ENCODE assay signal across 10 mouse cellular contexts in genomic region chr5:132074724-132075374, GRCm38 (mm10).
A peak's percentile ranks its signal among the peaks of the same experiment; 100 is the strongest.
DNase-seq lines count a peak whose midpoint lies in the region; ATAC-seq and TF ChIP-seq lines count a peak whose summit lies in the region.
"Had no signal": no experiment of that assay in that cellular context is flagged by ENCODE, and none has a peak within 500 bp of the region (broad histone marks: within the 10 kb centered on the region; RNA-seq: fewer than 3 reads in every experiment).

No protein-coding gene starts in this region.

- no peaks in the 10 kb centered on the region for H3K9me3 ChIP-seq in hindbrain, embryonic 13.5 days
- H3K9me3 ChIP-seq in midbrain, embryonic 13.5 days: no peaks in the 10 kb centered on the region
- no peaks in the 10 kb centered on the region for H3K9me3 ChIP-seq in stomach, postnatal 0 days (ENCODE audit: control insufficient read depth, low read length)

- no peak overlapping the region for H3K27ac ChIP-seq in cortical plate, adult 2 months (ENCODE audit: insufficient read depth, low read length)
- H3K27ac ChIP-seq in gastrocnemius, adult 2 months: peak overlapping the region; percentile 65
- peak overlapping the region; percentile 85 for H3K27ac ChIP-seq in hindbrain, embryonic 13.5 days
- H3K27ac ChIP-seq in midbrain, embryonic 13.5 days: peak overlapping the region; percentile 92
- H3K27ac ChIP-seq in stomach, postnatal 0 days (replicated peaks): no peak overlapping the region
- H3K27ac ChIP-seq: liver, embryonic 14.5 days had no signal

- H3K36me3 ChIP-seq in hindbrain, embryonic 13.5 days: no peaks in the 10 kb centered on the region
- H3K36me3 ChIP-seq in midbrain, embryonic 13.5 days: no peaks in the 10 kb centered on the region
- H3K36me3 ChIP-seq in stomach, postnatal 0 days (ENCODE audit: control insufficient read depth, insufficient read depth, low read length): no peaks in the 10 kb centered on the region

- H3K27me3 ChIP-seq in hindbrain, embryonic 13.5 days: no peaks in the 10 kb centered on the region
- H3K27me3 ChIP-seq in midbrain, embryonic 13.5 days: peaks cover 9% of the 10 kb centered on the region; the same call in 1 of the 2 replicates
- no peaks in the 10 kb centered on the region for H3K27me3 ChIP-seq in stomach, postnatal 0 days (ENCODE audit: control insufficient read depth, insufficient read depth, low read length)

- H3K4me3 ChIP-seq in cortical plate, adult 2 months (ENCODE audit: insufficient read depth, low read length): peak overlapping the region; percentile 29
- peak overlapping the region; percentile 62 for H3K4me3 ChIP-seq in gastrocnemius, adult 2 months
- peak overlapping the region; percentile 6 for H3K4me3 ChIP-seq in hindbrain, embryonic 13.5 days
- H3K4me3 ChIP-seq in midbrain, embryonic 13.5 days (replicated peaks): peak overlapping the region; percentile 13
- H3K4me3 ChIP-seq in stomach, postnatal 0 days (ENCODE audit: low read depth, low read length): peak overlapping the region; percentile 14; the same call in 1 of the 2 replicates

- peaks cover 6% of the 10 kb centered on the region for H3K4me1 ChIP-seq in cortical plate, adult 2 months (ENCODE audit: control insufficient read depth, insufficient read depth, low read length)
- peaks cover 46% of the 10 kb centered on the region for H3K4me1 ChIP-seq in hindbrain, embryonic 13.5 days (replicated peaks)
- H3K4me1 ChIP-seq in midbrain, embryonic 13.5 days (replicated peaks): peaks cover 46% of the 10 kb centered on the region
- H3K4me1 ChIP-seq in stomach, postnatal 0 days (replicated peaks; ENCODE audit: control insufficient read depth, insufficient read depth): 0 out of 2 replicates have a peak, but pooled peaks cover 6% of the 10 kb centered on the region

- H3K9ac ChIP-seq in hindbrain, embryonic 13.5 days: peak overlapping the region; percentile 24; the same call in 1 of the 2 replicates
- H3K9ac ChIP-seq in midbrain, embryonic 13.5 days (replicated peaks): no peak overlapping the region; the same call in 1 of the 2 replicates
- H3K9ac ChIP-seq in stomach, postnatal 0 days (ENCODE audit: low read length): no peak overlapping the region
- H3K9ac ChIP-seq: liver, embryonic 14.5 days had no signal

- TF ChIP-seq POLR2A in cortical plate, adult 2 months (IDR thresholded peaks at IDR 0.05; ENCODE audit: extremely low read depth, insufficient read depth, low read length): no peak

- no peak for TF ChIP-seq EP300 in stomach, postnatal 0 days (optimal IDR thresholded peaks at IDR 0.05)

- ATAC-seq in hindbrain, embryonic 13.5 days (ENCODE audit: low FRiP score): peak; percentile 90
- peak; percentile 93 for ATAC-seq in midbrain, embryonic 13.5 days
- peak; percentile 59; the same call in 1 of the 2 replicates for ATAC-seq in stomach, postnatal 0 days (ENCODE audit: low FRiP score, low TSS enrichment)
- ATAC-seq: Patski had no signal

- intact Hi-C loops in gastrocnemius, adult 2 months (cut with DNase I): loop anchor here (10.0 kb wide), 1 partner anchor 540 kb away; no protein-coding TSS in a partner anchor

- 8% methylated on average over 19 of the region's 19 CpGs for WGBS in hindbrain, embryonic 13.5 days
- 11% methylated on average over 19 of the region's 19 CpGs for WGBS in midbrain, embryonic 13.5 days
- WGBS in stomach, postnatal 0 days: 26% methylated on average over 19 of the region's 19 CpGs

- peak; percentile 14 for DNase-seq in adrenal gland, postnatal 25 days
- DNase-seq in gastrocnemius, adult 2 months: peak; percentile 80
- DNase-seq in left cerebral cortex, adult 11 months (ENCODE audit: low spot score): peak; percentile 60
- peak; percentile 29 for DNase-seq in stomach, postnatal 0 days (ENCODE audit: low spot score)
- DNase-seq in spleen, postnatal 4 days (ENCODE audit: low spot score in 2 of 2): no peak

- TF ChIP-seq CTCF in cortical plate, adult 2 months (IDR thresholded peaks at IDR 0.05; ENCODE audit: extremely low read depth, insufficient read depth, low read length): no peak
- TF ChIP-seq CTCF in gastrocnemius, adult 2 months (IDR thresholded peaks at IDR 0.05): no peak
- TF ChIP-seq CTCF in stomach, postnatal 0 days (IDR thresholded peaks at IDR 0.05; ENCODE audit: low read depth): no peak

- peak overlapping the region; percentile 46 for H3K4me2 ChIP-seq in hindbrain, embryonic 13.5 days
- H3K4me2 ChIP-seq in midbrain, embryonic 13.5 days (replicated peaks): peak overlapping the region; percentile 47
- H3K4me2 ChIP-seq in stomach, postnatal 0 days (replicated peaks; ENCODE audit: low read depth): peak overlapping the region; percentile 46

Comparison
In these comparisons a context has a peak if more than half of its experiments do, and no peak if none do; other contexts are left out.
1. DNase-seq: peak in adrenal gland, postnatal 25 days (single experiment), gastrocnemius, adult 2 months (single experiment), left cerebral cortex, adult 11 months (single experiment) and stomach, postnatal 0 days (single experiment); none in spleen, postnatal 4 days (0 of 2).
2. H3K27ac ChIP-seq: peak in gastrocnemius, adult 2 months (single experiment), hindbrain, embryonic 13.5 days (single experiment) and midbrain, embryonic 13.5 days (single experiment); none in cortical plate, adult 2 months (single experiment) and stomach, postnatal 0 days (single experiment).
3. H3K4me3 ChIP-seq: peak in every context shown above with its lines; median percentile 62 in gastrocnemius, adult 2 months; 29 in cortical plate, adult 2 months; 14 in stomach, postnatal 0 days; 13 in midbrain, embryonic 13.5 days; 6 in hindbrain, embryonic 13.5 days.
4. Peak in every context shown above with its lines, with median percentiles within 50 percentile points of each other: ATAC-seq and H3K4me2 ChIP-seq.